Mouse (Mus musculus): Measurements from ENCODE around the gene Gak. TPM values are rescaled to one million over a fixed set of nuclear protein-coding genes. Genes with fewer than 3 reads are reported as not detected.

Gak gene
- polyA plus RNA-seq, 1 experiment from 2014 or later: 26.8 TPM

DNA sequence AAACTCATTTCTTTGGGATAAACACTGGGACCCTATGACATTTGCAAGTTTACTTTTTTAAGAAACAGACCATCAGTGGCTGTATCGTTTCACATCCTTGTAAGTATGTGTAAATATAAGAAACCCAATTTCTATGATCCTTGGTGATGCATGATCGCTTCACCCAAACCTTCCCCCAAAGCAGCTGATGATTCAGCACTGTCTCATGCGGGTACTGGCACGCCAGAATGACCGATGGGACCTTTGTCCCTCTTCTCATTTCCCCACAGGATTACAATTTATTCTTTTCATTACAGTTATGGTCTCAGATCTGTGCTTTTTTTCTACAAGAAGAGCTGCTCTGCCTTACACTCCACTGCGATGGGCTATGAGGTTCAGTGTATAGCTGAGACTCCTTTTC lies 56.5 kb downstream of the Gak start:
- no peaks in the 10 kb centered on the region for H3K27me3 ChIP-seq (ENCODE audit: control insufficient read depth, insufficient read depth, low read length)
- no peak overlapping the region for H3K9ac ChIP-seq (ENCODE audit: low read length)
- ATAC-seq (ENCODE audit: insufficient number of reproducible peaks, insufficient read depth, low FRiP score, low read depth): no peak
- H3K4me2 ChIP-seq (ENCODE audit: low read length): no peak overlapping the region
- H3K36me3 ChIP-seq (ENCODE audit: control insufficient read depth, insufficient read depth, low read length): peaks cover 100% of the 10 kb centered on the region
- no peak overlapping the region for H3K4me3 ChIP-seq (ENCODE audit: control insufficient read depth in 1 of 2, insufficient read depth in 1 of 2, low read depth in 1 of 2, low read length in 2 of 2)
- H3K9me3 ChIP-seq (ENCODE audit: control insufficient read depth, low read length): no peaks in the 10 kb centered on the region
- 92% methylated on average over 6 of the region's 6 CpGs for WGBS
- no peaks in the 10 kb centered on the region for H3K4me1 ChIP-seq (ENCODE audit: control insufficient read depth in 2 of 2, insufficient read depth in 2 of 2, low read length in 2 of 2)
- H3K27ac ChIP-seq (replicated peaks in 1 of 2; ENCODE audit: control insufficient read depth in 1 of 2, insufficient read depth in 1 of 2, low read depth in 2 of 2, low read length in 2 of 2): no peak overlapping the region

GRCm38 (mm10) chr5:108570991-108571390 lies 58.6 kb downstream of the Gak start:
- Histone ChIP-seq H3K9me3 (ENCODE audit: control insufficient read depth, low read length) (no peaks in the 10 kb centered on the region), H3K9ac (ENCODE audit: low read length) (no peak overlapping the region), H3K4me3 (ENCODE audit: control insufficient read depth in 1 of 2, insufficient read depth in 1 of 2, low read depth in 1 of 2, low read length in 2 of 2) (no peak overlapping the region), H3K4me2 (ENCODE audit: low read length) (no peak overlapping the region), H3K4me1 (ENCODE audit: control insufficient read depth in 2 of 2, insufficient read depth in 2 of 2, low read length in 2 of 2) (no peaks in the 10 kb centered on the region), H3K27ac (replicated peaks in 1 of 2; ENCODE audit: control insufficient read depth in 1 of 2, insufficient read depth in 1 of 2, low read depth in 2 of 2, low read length in 2 of 2) (no peak overlapping the region), H3K36me3 (ENCODE audit: control insufficient read depth, insufficient read depth, low read length) (peaks cover 93% of the 10 kb centered on the region), H3K27me3 (ENCODE audit: control insufficient read depth, insufficient read depth, low read length) (no peaks in the 10 kb centered on the region)
- 64% methylated on average over 1 of the region's 1 CpGs for WGBS
- ATAC-seq (ENCODE audit: insufficient number of reproducible peaks, insufficient read depth, low FRiP score, low read depth): no peak

DNA sequence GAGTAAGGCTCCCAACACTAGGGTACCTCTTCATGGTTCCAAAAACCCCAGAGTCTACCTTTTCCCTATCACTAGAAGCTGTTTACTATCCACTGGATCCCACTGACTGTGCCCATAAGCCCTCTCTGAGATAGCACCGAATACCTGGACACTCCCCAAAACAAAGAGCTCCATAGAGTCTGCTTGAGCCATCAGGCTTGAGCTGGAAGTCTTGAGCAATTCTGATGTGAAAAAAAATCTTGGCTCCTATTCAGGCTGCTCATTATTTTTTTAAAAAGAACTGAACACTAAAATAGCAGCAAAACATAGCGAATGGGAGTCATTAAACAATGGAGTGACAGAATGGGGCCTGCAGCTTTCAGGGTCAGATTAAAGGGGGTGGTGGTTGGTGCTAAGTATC lies 62.5 kb downstream of the Gak start:
- Histone ChIP-seq H3K9ac (ENCODE audit: low read length) (no peak overlapping the region), H3K4me3 (ENCODE audit: control insufficient read depth in 1 of 2, insufficient read depth in 1 of 2, low read depth in 1 of 2, low read length in 2 of 2) (no peak overlapping the region), H3K9me3 (ENCODE audit: control insufficient read depth, low read length) (no peaks in the 10 kb centered on the region), H3K4me1 (ENCODE audit: control insufficient read depth in 2 of 2, insufficient read depth in 2 of 2, low read length in 2 of 2) (no peaks in the 10 kb centered on the region), H3K4me2 (ENCODE audit: low read length) (no peak overlapping the region), H3K27ac (replicated peaks in 1 of 2; ENCODE audit: control insufficient read depth in 1 of 2, insufficient read depth in 1 of 2, low read depth in 2 of 2, low read length in 2 of 2) (no peak overlapping the region), H3K36me3 (ENCODE audit: control insufficient read depth, insufficient read depth, low read length) (peaks cover 54% of the 10 kb centered on the region), H3K27me3 (ENCODE audit: control insufficient read depth, insufficient read depth, low read length) (no peaks in the 10 kb centered on the region)
- no peak for ATAC-seq (ENCODE audit: insufficient number of reproducible peaks, insufficient read depth, low FRiP score, low read depth)
- WGBS: 93% methylated on average over 2 of the region's 2 CpGs

GRCm38 (mm10) chr5:108566523-108566922 lies 63.0 kb downstream of the Gak start:
- H3K4me2 ChIP-seq (ENCODE audit: low read length): no peak overlapping the region
- H3K36me3 ChIP-seq (ENCODE audit: control insufficient read depth, insufficient read depth, low read length): peaks cover 48% of the 10 kb centered on the region
- H3K9ac ChIP-seq (ENCODE audit: low read length): no peak overlapping the region
- WGBS: 88% methylated on average over 4 of the region's 4 CpGs
- H3K9me3 ChIP-seq (ENCODE audit: control insufficient read depth, low read length): no peaks in the 10 kb centered on the region
- no peaks in the 10 kb centered on the region for H3K4me1 ChIP-seq (ENCODE audit: control insufficient read depth in 2 of 2, insufficient read depth in 2 of 2, low read length in 2 of 2)
- H3K27me3 ChIP-seq (ENCODE audit: control insufficient read depth, insufficient read depth, low read length): no peaks in the 10 kb centered on the region
- no peak overlapping the region for H3K4me3 ChIP-seq (ENCODE audit: control insufficient read depth in 1 of 2, insufficient read depth in 1 of 2, low read depth in 1 of 2, low read length in 2 of 2)
- H3K27ac ChIP-seq (replicated peaks in 1 of 2; ENCODE audit: control insufficient read depth in 1 of 2, insufficient read depth in 1 of 2, low read depth in 2 of 2, low read length in 2 of 2): no peak overlapping the region
- no peak for ATAC-seq (ENCODE audit: insufficient number of reproducible peaks, insufficient read depth, low FRiP score, low read depth)

- H3K4me1 ChIP-seq (ENCODE audit: control insufficient read depth in 2 of 2, insufficient read depth in 2 of 2, low read length in 2 of 2): no peaks in the 10 kb centered on the region
- WGBS: 90% methylated on average over 2 of the region's 2 CpGs
- no peak overlapping the region for H3K27ac ChIP-seq (replicated peaks in 1 of 2; ENCODE audit: control insufficient read depth in 1 of 2, insufficient read depth in 1 of 2, low read depth in 2 of 2, low read length in 2 of 2)
- no peak overlapping the region for H3K9ac ChIP-seq (ENCODE audit: low read length)
- no peak for ATAC-seq (ENCODE audit: insufficient number of reproducible peaks, insufficient read depth, low FRiP score, low read depth)
- no peak overlapping the region for H3K4me2 ChIP-seq (ENCODE audit: low read length)
- H3K36me3 ChIP-seq (ENCODE audit: control insufficient read depth, insufficient read depth, low read length): peaks cover 37% of the 10 kb centered on the region
- H3K9me3 ChIP-seq (ENCODE audit: control insufficient read depth, low read length): no peaks in the 10 kb centered on the region
- H3K27me3 ChIP-seq (ENCODE audit: control insufficient read depth, insufficient read depth, low read length): no peaks in the 10 kb centered on the region
- no peak overlapping the region for H3K4me3 ChIP-seq (ENCODE audit: control insufficient read depth in 1 of 2, insufficient read depth in 1 of 2, low read depth in 1 of 2, low read length in 2 of 2)
These were observed 64.2 kb downstream of the Gak start for GRCm38 (mm10) chr5:108565381-108565780.

DNA sequence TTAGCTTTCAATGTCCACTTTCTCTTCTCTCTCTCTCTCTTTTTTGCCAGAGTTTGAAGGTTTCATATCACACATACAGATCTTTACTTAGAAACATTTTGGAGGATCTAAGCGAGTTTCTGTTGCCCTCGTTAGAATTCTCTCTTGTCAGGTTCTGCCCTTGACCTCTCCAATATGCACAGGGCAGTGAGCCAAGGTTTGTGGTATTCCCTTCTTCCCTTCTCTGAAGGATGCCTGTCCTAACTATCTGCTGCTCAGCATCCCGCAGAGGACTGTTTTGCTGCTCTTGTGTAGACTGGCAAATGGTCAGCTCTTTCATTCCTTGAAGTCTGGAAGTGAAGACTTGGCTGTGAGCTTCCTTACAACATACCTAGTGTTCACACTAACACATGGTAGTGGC lies 65.2 kb downstream of the Gak start:
- H3K4me1 ChIP-seq (ENCODE audit: control insufficient read depth in 2 of 2, insufficient read depth in 2 of 2, low read length in 2 of 2): no peaks in the 10 kb centered on the region
- ATAC-seq (ENCODE audit: insufficient number of reproducible peaks, insufficient read depth, low FRiP score, low read depth): no peak
- H3K9ac ChIP-seq (ENCODE audit: low read length): no peak overlapping the region
- no peaks in the 10 kb centered on the region for H3K27me3 ChIP-seq (ENCODE audit: control insufficient read depth, insufficient read depth, low read length)
- no peak overlapping the region for H3K27ac ChIP-seq (replicated peaks in 1 of 2; ENCODE audit: control insufficient read depth in 1 of 2, insufficient read depth in 1 of 2, low read depth in 2 of 2, low read length in 2 of 2)
- H3K36me3 ChIP-seq (ENCODE audit: control insufficient read depth, insufficient read depth, low read length): peaks cover 26% of the 10 kb centered on the region
- no peaks in the 10 kb centered on the region for H3K9me3 ChIP-seq (ENCODE audit: control insufficient read depth, low read length)
- no peak overlapping the region for H3K4me3 ChIP-seq (ENCODE audit: control insufficient read depth in 1 of 2, insufficient read depth in 1 of 2, low read depth in 1 of 2, low read length in 2 of 2)
- no peak overlapping the region for H3K4me2 ChIP-seq (ENCODE audit: low read length)
- WGBS: 77% methylated on average over 3 of the region's 3 CpGs

DNA sequence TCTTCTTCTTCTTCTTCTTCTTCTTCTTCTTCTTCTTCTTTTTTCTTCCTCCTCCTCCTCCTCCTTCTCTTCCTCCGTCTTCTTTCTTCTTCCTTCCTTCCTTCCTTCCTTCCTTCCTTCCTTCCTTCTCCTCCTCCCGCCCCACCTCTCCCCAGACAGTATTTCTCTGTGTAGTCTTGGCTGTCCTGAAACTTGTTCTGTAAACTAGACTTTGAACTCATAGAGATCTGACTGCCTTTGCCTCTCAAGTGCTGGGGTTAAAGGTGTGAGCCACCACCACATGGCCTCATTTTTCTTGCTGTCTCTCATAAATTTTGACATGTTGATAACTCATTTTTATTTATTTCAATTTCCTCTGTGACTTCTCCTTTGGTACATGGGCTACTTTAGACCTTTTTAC lies 67.1 kb downstream of the Gak start:
- ATAC-seq (ENCODE audit: insufficient number of reproducible peaks, insufficient read depth, low FRiP score, low read depth): no peak
- no peaks in the 10 kb centered on the region for H3K9me3 ChIP-seq (ENCODE audit: control insufficient read depth, low read length)
- no peak overlapping the region for H3K4me3 ChIP-seq (ENCODE audit: control insufficient read depth in 1 of 2, insufficient read depth in 1 of 2, low read depth in 1 of 2, low read length in 2 of 2)
- H3K4me1 ChIP-seq (ENCODE audit: control insufficient read depth in 2 of 2, insufficient read depth in 2 of 2, low read length in 2 of 2): no peaks in the 10 kb centered on the region
- H3K36me3 ChIP-seq (ENCODE audit: control insufficient read depth, insufficient read depth, low read length): peaks cover 8% of the 10 kb centered on the region; the same call in 1 of the 2 replicates
- no peaks in the 10 kb centered on the region for H3K27me3 ChIP-seq (ENCODE audit: control insufficient read depth, insufficient read depth, low read length)
- no peak overlapping the region for H3K27ac ChIP-seq (replicated peaks in 1 of 2; ENCODE audit: control insufficient read depth in 1 of 2, insufficient read depth in 1 of 2, low read depth in 2 of 2, low read length in 2 of 2)
- no peak overlapping the region for H3K4me2 ChIP-seq (ENCODE audit: low read length)
- no peak overlapping the region for H3K9ac ChIP-seq (ENCODE audit: low read length)
- 83% methylated on average over 2 of the region's 2 CpGs for WGBS

GRCm38 (mm10) chr5:108556986-108557385 lies 72.6 kb downstream of the Gak start:
- WGBS: 58% methylated on average over 4 of the region's 4 CpGs
- no peak for ATAC-seq (ENCODE audit: insufficient number of reproducible peaks, insufficient read depth, low FRiP score, low read depth)
- H3K4me1 ChIP-seq (ENCODE audit: control insufficient read depth in 2 of 2, insufficient read depth in 2 of 2, low read length in 2 of 2): no peaks in the 10 kb centered on the region
- no peaks in the 10 kb centered on the region for H3K9me3 ChIP-seq (ENCODE audit: control insufficient read depth, low read length)
- no peak overlapping the region for H3K4me2 ChIP-seq (ENCODE audit: low read length)
- no peaks in the 10 kb centered on the region for H3K36me3 ChIP-seq (ENCODE audit: control insufficient read depth, insufficient read depth, low read length)
- H3K4me3 ChIP-seq (ENCODE audit: control insufficient read depth in 1 of 2, insufficient read depth in 1 of 2, low read depth in 1 of 2, low read length in 2 of 2): no peak overlapping the region
- no peak overlapping the region for H3K27ac ChIP-seq (replicated peaks in 1 of 2; ENCODE audit: control insufficient read depth in 1 of 2, insufficient read depth in 1 of 2, low read depth in 2 of 2, low read length in 2 of 2)
- no peak overlapping the region for H3K9ac ChIP-seq (ENCODE audit: low read length)
- H3K27me3 ChIP-seq (ENCODE audit: control insufficient read depth, insufficient read depth, low read length): peaks cover 2% of the 10 kb centered on the region; the same call in 1 of the 2 replicates
